Mouse (Mus musculus) spleen, adult 12 weeks (tissue): ENCODE measurements around the gene H2-Aa.
"Not testable (repeated sequence)": the region's sequence is repeated elsewhere in the genome, so short reads cannot be mapped to it uniquely, and the experiment has no call there.

Experiments
- DNase-seq: peaks from one replicate; pipeline ENCODE4 v3.0.0; 2022; ENCODE audit warnings: low spot score

Gene H2-Aa

DNA sequence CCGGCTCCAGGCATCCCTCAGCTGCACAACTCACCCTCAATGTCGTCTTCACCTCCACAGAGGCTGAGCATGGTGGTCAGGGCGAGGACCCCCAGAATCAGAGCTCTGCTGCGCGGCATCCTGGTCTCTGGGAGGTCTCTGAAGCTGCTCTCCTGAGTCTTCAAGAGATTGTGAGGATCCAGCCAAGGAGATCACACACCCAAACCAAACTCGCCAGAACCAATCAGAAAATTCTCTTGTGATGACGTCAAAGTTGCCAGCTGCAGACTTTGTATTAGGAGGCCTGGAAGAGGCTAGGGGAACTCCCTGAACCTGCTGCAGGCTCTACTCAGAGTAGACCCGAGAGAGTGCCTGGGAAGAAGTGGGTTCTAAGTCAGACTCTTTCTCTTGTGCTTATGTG, at the start of gene H2-Aa:
H2-Aa (minus strand) TSS at position 176 of the 400 bp plus-strand sequence.
- peak; percentile 71 for DNase-seq

DNA sequence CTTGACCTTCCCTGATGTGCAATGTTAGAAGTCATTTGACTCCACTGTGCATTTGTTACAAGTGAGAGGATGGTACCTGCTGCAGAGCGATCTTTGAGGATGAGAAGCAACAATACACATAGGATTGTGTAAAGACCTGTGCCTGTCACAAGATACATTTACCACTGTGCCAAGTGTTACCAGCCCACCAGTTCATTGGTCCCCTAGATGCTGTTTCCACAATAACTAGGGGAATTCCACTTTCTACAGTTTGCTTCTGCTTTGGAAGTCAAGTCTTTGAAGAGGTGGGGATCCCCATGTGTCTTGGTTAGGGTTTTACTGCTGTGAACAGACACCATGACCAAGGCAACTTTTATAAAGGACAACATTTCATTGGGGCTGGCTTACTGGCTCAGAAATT, 43.6 kb upstream of the H2-Aa start:
- DNase-seq, result no peak

DNA sequence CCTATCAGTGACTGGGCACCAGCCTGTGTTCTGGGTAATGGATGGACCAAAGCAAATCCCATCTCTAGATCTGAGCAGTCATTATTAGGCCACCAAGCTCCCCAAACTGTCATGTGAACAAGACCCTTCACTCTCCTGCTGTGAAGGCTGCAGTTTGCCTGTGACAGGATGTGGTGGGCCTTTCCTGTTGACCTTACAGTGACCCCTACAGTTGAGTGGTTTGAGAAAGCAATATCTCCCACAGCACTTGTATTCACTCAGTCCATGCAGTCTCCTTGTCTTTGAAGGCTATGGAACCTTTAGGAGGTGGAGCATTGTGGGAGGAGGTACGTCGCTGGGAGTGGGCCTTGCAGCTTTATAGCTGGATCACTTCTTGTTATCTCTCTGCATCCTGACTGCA, 42.2 kb upstream of the H2-Aa start:
- DNase-seq, result no peak

DNA sequence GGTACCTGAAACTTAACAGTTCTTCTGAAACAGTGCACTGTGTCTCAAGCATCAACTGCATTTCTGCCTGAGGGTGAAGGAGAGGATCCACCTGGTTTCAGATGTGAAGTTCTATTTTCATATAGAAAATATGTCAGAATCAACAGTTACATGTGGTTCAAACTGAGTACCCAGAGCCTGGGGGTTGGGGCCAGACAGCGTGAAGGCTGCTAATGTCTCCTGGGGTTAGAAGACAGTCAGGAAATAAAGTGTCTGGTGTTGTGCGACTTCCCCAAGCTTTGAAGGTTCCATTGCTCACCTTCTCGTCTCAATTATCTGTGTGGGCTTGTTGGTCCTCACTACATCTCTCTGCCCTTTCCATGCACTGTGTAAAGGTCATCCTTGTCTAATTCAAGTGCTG, 38.8 kb upstream of the H2-Aa start:
- no peak for DNase-seq

DNA sequence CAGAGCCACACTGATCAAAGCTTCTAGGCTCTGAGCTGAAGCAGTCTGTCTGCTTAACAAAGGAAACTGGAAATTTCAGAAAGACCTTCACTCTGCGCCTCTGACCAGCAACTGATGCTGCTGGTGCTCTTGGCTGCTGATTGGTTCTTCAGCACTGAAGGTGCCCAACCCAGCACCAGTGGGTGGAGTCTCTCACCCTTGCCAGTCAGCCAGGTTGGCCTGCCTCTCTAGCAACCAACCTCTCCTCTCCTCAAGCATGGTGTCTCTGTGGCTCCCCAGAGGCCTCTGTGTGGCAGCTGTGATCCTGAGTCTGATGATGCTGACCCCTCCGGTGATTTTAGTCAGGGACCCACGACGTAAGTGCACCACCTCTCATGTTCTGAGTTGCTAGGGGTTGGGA, 37.8 kb upstream of the H2-Aa start, which contains the start of gene H2-Eb2:
H2-Eb2 (plus strand) TSS at position 230 of the 400 bp plus-strand sequence.
- peak; percentile 48 for DNase-seq

DNA sequence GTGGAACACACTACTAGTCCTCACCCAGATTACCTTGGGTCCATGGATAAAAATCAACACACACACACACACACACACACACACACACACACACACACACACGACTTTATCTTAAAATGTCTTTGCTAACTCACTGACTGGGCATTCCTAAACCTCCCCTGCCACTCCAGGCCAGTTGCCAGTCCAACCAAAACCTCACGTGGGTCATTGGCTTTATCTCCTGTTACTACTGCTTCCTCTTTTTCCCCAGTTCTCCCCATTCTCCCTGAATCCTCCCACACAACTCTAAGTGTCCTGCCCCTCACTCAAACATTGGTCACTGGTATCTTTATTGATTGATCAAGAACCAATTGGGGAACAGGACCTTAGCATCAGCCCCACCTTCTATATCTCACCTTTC, 29.7 kb upstream of the H2-Aa start:
- DNase-seq, result no peak

DNA sequence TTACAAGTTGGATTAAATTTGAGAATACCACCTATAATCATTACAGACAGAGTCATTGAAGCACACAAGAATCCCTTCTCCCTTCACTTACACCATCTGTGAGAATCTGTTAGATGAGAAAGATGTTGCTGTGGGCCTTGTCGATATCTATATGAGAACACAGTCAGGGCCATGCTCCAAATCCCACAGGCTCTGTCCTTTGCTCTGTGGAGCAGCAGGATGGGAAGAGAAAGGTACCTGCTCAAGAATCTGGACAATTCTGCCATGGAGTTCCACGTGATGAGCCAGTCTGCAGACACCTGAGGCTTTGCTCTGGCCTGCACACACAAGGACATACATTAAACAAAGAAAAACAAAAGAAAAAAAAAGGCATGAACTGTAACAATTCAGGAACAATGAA, 29.1 kb upstream of the H2-Aa start:
- DNase-seq, result no peak

DNA sequence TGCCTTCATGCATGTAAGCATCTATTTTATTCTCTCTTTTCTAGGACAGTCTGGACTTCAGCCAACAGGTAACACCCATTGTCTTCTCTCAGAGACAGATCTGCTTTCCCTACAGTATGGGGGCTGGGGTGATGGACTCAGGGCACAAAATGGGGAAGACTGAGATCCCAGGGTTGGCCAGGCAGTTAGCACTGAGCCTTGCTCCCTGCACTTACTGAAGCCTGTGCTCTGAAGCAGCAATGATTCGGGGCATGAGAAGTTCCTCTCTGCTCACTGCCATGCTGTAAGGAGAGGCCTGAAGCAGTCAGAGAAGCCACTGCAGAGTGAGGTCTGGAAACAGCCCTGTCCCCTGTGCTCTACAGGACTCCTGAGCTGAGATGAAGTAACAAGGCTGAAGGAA, 27.9 kb upstream of the H2-Aa start:
- DNase-seq, result no peak

DNA sequence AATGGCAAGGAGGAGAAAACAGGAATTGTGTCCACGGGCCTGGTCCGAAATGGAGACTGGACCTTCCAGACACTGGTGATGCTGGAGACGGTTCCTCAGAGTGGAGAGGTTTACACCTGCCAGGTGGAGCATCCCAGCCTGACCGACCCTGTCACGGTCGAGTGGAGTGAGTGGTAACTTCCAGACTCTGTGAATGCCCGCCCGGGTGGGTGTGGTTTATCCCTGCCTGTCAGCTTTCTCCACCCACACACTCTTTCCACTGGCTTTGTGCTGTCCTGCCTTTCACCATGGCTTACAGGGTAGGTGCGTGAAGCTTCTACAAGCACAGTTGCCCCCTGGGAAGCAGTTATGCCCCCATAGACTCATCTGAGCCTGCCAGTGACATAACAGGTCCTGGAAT, 26.7 kb upstream of the H2-Aa start:
- no peak for DNase-seq

DNA sequence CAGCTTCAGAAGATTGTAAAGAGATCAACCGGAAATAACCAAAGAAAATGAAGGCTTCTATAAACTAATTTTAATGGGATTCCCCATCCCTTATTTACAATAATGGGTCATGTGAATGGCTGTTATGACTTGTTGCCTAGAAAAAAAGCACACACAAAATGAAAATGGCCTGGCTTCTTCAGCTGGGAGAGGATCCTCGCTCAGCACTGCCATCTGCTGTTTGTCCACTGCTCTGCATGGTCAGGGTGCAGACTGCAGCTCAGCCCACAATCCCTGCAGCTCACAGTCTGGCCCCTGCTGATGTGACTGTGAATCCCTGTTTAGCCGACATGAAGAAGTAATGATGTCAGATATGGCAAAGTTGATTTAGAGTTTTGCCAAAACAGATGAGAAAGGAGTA, 25.8 kb upstream of the H2-Aa start:
- peak; percentile 45 for DNase-seq

DNA sequence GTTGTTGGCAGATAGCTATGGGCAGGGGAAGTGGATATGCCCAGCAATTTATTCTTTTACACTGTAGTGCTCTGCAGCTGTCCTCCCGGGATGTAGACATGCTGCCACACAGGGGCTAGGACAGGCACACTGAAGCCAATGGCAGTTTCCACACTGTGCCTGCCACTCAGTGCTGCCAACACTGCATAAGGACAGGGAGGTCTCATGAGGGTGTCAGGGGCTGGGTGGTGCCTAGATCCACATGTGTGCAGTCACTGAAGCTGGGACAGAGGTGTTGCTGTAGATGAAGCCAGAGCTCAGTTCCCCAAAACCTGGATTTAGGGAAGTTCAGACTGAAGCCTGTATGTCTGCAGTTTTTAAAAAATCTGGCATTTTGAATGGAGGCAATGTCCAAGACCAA, 24.6 kb upstream of the H2-Aa start:
- no peak for DNase-seq

DNA sequence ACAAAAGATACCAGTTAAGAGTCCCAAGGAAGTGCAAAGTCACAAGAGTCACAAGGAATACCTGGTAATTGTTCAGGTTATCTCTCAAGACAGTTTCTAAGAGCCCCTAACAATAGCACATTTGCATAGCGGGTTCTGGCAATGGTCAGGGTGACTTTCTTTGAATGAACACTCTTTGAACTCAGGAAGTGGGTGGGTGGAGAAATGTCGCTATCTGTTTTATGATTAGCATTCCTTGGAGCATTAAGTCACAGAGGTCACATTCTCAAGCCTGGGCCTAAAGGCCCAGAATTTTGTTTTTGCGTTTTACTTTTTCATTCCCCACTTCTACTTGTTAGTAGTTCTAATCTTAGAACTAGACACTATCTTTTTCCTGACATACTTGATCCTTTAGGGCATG, 22.9 kb upstream of the H2-Aa start:
- not testable (repeated sequence) for DNase-seq

DNA sequence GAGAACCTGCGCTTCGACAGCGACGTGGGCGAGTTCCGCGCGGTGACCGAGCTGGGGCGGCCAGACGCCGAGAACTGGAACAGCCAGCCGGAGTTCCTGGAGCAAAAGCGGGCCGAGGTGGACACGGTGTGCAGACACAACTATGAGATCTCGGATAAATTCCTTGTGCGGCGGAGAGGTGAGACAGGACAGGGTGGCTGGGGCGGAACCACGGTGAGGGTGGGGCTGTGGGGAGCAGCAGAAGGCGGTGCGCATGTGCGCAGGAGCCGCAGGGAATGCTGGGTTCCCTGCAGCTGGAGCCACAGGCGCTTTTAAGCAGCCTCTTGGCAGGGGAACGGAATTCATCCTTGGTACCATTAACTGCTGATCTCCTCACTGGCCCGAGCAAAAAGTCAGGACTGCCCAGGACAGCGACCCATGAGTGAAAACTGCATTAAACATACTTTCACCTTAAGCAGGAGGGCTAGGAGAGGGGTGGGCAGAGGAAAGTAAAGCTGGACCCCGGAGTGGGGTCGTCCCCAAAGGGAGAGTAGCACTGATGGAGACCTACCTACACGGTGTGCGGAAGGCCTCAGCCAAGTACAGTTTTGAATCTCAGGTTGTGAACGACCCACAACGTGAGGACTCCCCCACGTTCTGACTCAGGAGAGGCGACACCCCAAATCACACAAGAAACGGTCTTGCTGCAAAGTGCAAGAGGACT, 22.2 kb upstream of the H2-Aa start:
- no peak for DNase-seq

DNA sequence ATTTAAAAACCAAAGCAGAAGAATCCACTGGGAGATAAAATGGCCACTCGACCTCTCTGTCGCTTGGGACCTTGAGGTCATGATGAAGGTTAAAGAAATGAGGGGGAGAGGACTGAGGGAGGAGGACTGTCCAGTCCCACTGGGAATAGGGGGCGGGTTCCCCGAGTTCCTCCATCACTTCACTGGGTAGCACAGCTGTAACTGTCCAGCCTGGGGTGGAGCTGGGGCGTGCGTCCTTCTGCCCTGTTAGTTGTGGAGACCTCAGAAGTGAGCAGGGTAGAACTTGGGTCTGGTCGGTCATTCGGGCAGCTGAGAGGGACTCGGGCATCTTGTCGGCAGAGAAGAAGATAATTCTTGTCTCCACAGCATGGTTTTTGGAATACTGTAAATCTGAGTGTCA, 21.6 kb upstream of the H2-Aa start:
- DNase-seq, result no peak

DNA sequence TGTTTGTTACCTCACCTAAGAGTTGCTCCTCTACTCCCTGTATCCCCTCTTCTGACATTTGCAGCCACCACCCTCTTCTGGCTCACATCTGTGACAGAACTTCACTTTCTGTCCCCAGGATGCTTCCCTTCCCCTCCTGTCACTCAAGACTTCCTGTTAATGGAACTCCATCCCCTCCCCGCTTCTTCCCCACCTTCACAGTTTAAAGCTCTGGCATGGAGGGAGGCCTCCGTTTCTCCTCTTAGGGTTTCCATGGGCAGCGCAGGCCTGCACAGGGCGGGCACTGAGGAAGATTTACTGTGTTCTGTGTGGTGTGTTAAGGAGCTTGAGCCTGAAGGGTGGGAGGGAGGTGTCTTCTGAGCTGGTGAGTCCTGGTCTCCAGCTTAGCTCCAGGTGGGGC, 20.5 kb upstream of the H2-Aa start:
- DNase-seq, result no peak

DNA sequence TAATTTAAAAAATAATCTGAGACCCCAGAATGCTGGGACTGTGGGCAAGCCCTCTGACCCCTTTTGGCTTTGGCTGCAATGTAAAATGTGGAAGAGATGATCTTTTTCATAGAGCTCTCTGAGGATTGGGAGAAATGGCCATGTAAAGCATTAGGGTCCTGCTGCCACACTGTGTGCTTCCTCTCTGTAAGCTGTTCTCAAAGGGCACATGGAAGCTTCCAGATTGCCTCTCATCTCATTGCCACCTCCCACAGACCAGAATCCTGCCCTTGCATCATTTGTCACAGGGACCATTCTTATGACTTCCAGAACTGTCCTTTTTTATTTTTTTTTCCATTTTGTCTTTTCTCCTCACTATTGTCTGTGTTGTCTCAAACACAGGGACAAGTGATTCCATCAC, 19.6 kb upstream of the H2-Aa start:
- DNase-seq, result no peak

DNA sequence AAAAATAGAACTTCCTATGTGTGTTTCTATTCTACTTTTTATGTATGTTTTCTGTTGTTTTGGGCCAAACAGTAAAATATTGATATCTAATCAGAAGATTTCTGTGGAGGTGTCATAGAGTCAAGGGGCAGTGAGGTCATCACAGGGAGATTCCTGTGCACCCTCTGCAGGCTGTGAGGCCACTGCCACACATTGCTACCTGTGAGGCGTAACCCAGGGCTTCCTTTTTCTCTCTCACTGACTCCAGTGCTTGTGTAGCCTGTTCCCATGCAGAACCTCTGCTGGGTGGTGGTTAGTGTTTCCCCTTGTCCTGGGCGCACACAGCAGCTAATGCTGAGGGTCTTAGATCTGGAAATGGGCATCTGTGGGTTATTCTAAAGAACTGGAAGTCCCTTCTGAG, 18.8 kb upstream of the H2-Aa start:
- DNase-seq, result no peak

DNA sequence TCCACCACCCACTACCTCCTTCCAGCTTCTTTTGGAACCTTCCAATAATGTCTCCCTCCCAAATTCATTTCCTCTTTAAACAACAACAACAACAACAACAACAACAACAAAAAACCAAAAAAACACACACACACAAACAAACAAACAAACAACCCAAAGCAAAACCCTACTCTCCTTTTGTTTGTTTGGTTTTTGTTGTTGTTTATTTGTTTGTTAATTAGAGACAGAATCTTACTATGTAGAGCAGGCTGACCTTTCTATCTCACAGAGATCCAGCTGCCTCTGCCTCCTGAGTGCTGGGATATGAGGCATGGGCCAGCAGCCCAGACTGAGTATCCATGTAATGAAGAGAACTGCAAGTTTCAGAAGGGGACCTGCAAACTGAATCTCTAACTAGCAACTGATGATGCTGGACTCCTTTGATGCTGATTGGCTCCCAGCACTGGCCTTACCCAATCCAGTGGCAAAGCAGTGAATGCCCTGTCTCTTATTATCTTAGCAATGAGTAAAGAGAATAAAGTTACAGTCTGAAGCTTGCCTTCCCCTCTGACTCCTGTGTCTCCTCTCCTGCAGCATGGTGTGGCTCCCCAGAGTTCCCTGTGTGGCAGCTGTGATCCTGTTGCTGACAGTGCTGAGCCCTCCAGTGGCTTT, 17.9 kb upstream of the H2-Aa start, which contains the start of gene H2-Eb1:
H2-Eb1 (plus strand) TSS at position 488 of the 651 bp plus-strand sequence.
- DNase-seq, result peak; percentile 75

DNA sequence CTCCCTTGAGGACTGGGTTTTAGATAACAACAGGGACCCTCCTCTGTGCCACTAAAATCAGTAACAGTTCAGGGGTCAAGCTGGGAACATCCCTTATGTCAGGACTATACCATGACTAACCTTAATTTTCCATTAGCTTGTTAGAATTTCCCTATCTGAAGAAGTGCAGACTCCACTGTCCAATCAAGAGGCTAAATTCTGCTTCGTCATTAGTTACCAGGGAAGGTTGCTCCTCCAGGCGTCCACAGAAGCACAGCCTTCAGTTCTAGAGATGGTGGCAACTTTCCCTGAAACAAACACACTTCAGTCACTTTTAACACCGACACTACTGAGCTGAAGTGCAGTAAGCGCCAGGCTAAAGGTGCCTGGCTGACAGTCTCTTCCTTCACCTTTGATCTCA, 17.1 kb upstream of the H2-Aa start:
- peak; percentile 60 for DNase-seq

DNA sequence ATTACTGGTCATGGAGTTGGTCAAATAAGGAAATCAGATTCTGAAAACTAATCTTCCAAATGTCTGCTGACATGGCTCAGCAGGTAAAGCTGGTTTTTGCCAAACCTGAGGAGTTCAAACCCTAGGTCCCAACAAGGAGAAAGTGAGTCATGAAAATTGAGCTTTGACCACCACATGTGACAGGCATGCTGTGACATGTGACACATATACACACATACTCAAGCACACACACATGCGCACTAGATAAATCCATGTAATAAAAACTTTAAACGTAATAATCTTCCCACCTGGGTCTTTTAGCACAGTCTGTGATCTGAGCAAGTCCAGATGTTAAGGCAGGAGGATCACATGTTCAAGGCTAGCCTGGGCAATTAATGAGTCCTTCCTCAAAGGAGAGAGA, 16.2 kb upstream of the H2-Aa start:
- no peak for DNase-seq

DNA sequence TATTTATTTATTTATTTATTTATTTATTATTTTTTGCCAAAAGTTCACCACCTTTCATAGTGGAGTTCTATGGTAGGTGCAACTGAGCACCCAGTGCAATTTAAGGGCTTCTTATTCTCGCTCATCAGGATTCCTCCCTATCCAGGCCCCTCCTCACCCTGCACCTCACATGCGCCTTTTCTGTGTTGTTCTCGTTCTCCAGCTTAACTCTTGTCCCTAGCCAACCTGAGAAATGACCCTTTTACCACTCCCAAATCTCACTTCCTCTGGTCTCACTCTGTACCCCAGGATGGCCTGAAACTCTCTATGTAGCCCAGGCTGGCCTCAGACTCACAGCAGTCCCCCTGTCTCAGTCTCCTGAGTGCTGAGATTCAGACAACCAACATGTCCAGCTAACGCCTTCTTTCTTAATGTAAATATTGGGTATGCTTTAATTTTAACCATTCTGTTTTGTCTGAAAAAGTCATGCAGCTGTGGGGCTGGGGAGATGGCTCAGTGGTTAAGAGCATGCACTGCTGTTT, 14.1 kb upstream of the H2-Aa start:
- no peak for DNase-seq

DNA sequence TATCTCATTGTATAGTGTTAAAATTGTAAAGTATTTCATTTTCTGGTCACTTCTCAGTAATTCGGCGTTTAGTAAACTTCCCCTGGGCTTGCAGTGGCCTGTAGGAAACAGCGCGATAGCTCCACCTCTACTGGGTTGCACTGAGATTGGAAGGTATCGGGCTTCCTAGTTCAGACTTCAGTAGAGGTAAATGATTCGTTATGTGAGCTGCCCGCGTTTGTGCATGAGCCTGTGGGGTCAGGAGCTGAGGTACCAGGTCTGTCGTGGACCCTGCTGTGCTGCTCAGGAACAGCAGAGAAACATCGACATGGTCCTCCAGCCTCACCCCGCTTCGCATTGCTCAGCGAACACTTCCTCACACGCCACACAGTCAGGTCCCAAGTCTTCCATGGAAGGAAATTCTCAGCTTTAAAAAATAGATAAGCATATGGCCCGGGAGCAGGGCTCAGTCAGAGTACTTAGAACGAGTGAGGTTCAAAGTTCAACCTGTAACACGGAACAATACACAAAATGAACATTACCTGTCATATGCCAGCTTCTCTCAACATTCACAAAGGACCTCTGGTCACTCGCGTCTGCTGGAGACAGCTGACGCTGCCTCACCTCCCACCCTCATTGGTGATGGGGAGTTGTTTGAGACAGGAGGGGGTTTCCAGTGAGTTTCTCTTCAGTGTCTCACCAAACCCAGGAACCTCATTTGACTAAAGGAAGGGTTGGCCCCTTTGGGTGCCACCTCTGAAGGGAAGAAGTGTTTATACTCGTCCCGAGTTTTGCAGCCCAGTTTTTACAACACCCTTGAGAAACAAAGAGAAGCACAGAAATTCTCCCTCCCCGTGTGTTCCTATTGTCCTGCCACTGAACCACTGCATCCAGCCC, 13.3 kb upstream of the H2-Aa start:
- peak; percentile 71 for DNase-seq

DNA sequence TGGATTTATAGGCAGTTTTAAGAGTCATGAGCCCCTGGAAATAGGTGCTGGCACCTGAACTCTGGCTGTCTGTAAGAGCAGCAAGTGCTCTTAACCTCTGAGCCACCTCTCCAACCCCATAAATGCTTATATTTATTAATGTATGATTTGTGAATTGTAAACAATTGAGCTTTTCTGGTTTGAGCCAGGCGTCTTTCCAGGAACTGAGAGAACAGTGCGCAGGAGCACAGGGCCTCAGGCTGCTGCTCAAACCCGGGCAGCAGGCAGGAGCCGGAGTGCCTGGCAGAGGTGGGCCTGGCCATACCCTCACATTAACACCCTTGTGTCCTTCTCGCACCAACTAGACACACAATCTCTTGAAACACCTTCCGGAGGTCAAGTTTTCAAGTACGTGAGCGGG, 12.4 kb upstream of the H2-Aa start:
- DNase-seq, result no peak
